27 mouse cellular contexts compared by ENCODE assay signal in genomic region chr17:24005049-24005448, GRCm38 (mm10). TPM values are rescaled to one million over a fixed set of nuclear protein-coding genes. Genes with fewer than 3 reads are reported as not detected.
"Had no signal": no experiment of that assay in that cellular context is flagged by ENCODE, and none has a peak within 500 bp of the region (broad histone marks: within the 10 kb centered on the region; RNA-seq: fewer than 3 reads in every experiment).

No protein-coding gene starts in this region.

- DNase-seq: embryo, embryonic 11 days; forebrain, postnatal 0 days; gastrocnemius, adult 2 months; gastrocnemius, postnatal 10 days; gastrocnemius, postnatal 14 days; gastrocnemius, postnatal 25 days; gastrocnemius, postnatal 36 days; heart, adult 11 months; heart, adult 18-20 months; heart, adult 2 months had no signal

RNA-seq across cellular contexts. Expression of gene Prss22, which starts 7.1 kb away (rescaled TPM):
- polyA plus RNA-seq: cerebellum, adult 2 months; forebrain, embryonic 11.5 days; forebrain, embryonic 13.5 days; forebrain, embryonic 14.5 days; forebrain, embryonic 15.5 days; forebrain, embryonic 16.5 days; forebrain, postnatal 0 days; heart, adult 2 months had no signal

RNA-seq across cellular contexts. Expression of gene Prss30, which starts 24.7 kb away (rescaled TPM):
- polyA plus RNA-seq: embryonic facial prominence, embryonic 10.5 days; embryonic facial prominence, embryonic 11.5 days; embryonic facial prominence, embryonic 12.5 days; embryonic facial prominence, embryonic 13.5 days; embryonic facial prominence, embryonic 14.5 days; embryonic facial prominence, embryonic 15.5 days; erythroblast, embryonic 14.5 days; forebrain, embryonic 10.5 days; forebrain, embryonic 11.5 days; forebrain, embryonic 12.5 days; forebrain, embryonic 13.5 days; forebrain, embryonic 14.5 days; forebrain, embryonic 15.5 days had no signal

RNA-seq across cellular contexts. Expression of gene Prss27, which starts 32.9 kb away (rescaled TPM):
- polyA plus RNA-seq: cerebellum, adult 2 months; cortical plate, adult 2 months; embryonic facial prominence, embryonic 11.5 days; erythroblast, embryonic 14.5 days; forebrain, embryonic 14.5 days; forebrain, postnatal 0 days; frontal cortex, adult 2 months; heart, adult 2 months had no signal

RNA-seq across cellular contexts. Expression of gene Sbpl, which starts 50.0 kb away (rescaled TPM):
- polyA plus RNA-seq: cerebellum, adult 2 months; cortical plate, adult 2 months; embryonic facial prominence, embryonic 10.5 days; embryonic facial prominence, embryonic 11.5 days; embryonic facial prominence, embryonic 12.5 days; embryonic facial prominence, embryonic 13.5 days; embryonic facial prominence, embryonic 14.5 days; embryonic facial prominence, embryonic 15.5 days; erythroblast, embryonic 14.5 days; forebrain, embryonic 10.5 days; forebrain, embryonic 11.5 days; forebrain, embryonic 12.5 days; forebrain, embryonic 13.5 days; forebrain, embryonic 14.5 days; forebrain, embryonic 15.5 days; forebrain, embryonic 16.5 days; forebrain, postnatal 0 days; frontal cortex, adult 2 months; heart, adult 2 months had no signal
